Mouse (Mus musculus) spleen, adult 12 weeks (tissue): ENCODE results near the gene Alpl.

Source experiments
- DNase-seq: peaks from one replicate; pipeline ENCODE4 v3.0.0; 2022; ENCODE audit warnings: low spot score

The Alpl gene

GRCm38 (mm10) chr4:137714020-137714624 lies 82.1 kb downstream of the Alpl start:
- no peak for DNase-seq

DNA sequence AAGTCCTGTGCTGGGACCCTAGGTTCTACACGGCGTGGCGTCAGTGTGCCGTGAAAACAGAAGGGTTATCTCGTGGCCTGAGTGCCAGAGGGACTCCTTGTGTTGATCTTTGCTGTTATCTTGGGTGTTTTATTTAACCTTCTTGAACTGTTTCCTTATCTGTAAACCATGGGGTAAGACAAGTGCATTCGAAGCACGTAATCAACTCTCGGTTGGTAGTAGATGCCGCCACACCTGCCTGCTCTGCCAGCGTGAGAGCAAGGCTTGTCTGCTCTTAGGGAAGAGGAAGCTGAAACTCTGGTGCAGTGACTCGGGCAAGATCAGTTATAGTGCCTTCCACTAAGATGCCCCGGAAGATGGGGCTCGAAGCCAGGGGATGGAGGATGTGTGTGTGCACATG lies 83.2 kb downstream of the Alpl start:
- DNase-seq = no peak

GRCm38 (mm10) chr4:137707216-137707990 lies 88.8 kb downstream of the Alpl start:
- peak; percentile 50 for DNase-seq

DNA sequence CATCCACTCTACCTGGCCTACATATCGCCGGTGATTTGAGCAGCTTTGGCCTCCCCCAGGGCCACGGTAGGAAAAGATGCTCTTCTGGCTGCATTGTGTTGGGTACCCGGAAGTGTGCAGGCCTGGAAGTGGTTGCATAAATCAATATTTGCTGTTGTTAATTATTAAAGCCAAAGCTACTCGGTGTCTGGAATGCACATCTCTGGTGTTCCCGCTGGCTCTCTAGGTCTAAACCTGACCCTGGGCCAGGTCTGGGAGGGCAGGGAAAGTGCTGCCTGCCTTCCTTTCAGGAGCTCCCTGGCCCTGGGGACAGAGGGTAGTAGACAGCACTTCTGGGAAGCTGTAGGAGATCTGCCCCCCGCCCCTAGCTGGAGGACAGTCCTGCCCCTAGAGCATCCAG lies 89.7 kb downstream of the Alpl start:
- no peak for DNase-seq

- no peak for DNase-seq
Observed at GRCm38 (mm10) chr4:137705379-137705778, 90.8 kb downstream of the Alpl start.

DNA sequence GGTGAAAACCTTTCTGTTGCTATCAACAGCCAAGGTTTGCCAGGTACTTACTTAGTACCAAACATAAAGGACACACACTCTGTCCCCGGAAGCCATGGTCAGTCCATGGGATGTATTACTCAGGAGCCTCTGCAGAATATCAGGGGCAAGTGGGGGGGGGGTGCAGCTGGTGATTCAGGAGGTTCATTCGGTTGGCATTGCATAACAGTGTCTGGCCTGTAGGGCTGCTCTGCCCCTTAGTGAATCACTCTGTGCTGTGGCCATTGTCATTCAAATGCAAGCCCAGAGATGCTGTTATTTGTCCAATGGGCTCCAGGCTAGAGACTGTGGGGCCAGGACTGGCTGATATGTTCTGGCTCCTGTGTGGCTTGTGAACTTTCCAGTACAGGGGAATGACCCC lies 91.6 kb downstream of the Alpl start:
- no peak for DNase-seq

DNA sequence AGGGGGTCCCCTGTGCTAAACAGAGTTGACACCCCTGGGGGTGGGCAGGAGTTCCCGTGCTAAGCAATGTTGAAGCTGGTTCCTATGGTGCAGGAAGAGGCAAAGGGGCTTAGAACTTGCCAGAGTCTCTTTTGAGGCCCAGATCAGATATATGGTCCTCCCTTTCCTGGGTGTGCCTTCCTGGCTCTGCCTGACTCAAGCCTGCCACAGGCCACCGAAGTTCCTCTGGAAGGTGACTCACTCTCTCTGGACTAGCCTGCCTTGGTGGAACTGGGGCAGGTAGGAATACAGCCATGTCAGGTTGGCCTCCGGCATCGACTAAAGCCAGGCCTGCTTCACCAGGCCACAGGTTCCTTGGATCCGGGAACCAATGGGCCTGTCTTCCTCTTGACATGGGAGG lies 93.1 kb downstream of the Alpl start:
- no peak for DNase-seq

- no peak for DNase-seq
Observed at GRCm38 (mm10) chr4:137700960-137701359, 95.2 kb downstream of the Alpl start.

GRCm38 (mm10) chr4:137699264-137700211 lies 96.6 kb downstream of the Alpl start:
- no peak for DNase-seq

DNA sequence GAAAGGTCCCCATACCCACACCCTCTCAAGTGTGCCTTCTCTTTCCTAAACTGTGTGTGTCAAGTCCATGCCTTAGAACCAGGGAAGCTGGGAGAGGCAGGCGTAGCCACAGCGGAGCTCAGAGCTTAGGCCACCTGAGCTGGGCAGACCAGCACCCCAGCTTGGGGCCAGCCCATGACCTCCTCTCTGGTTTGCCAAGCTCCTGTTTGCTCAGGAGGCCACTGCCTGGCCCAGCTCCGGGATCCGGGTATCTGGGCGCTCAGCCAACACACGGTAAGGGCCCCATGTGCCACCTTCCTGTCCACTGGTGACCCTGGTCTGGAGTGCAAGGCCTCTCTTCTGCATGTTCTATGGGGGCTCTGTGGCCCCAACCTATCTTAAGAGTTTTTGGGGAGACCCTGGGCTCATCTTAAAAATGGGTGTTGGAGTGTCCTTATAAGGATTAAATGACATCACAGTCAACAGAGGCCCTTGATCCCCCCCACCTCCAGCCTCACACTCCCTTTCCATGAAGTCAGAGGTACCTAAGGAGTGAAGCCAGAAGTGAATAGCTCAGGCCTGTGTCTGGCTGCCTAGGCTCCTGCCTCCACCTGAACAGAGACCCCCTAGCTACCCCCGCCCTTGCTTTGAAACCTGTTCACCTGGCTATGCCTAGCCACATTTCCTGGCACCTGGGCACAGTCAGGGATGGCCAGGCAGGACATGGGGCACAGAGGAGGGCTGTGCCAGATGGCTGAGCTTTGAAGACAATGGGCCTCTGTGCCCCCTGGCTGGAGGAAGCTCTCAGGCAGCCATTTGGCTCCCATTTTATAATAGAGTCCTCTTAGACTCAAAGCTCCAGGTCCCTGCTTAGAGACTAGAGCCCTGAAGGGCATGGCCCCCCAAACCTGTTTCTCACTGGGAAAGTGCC lies 97.9 kb downstream of the Alpl start:
- no peak for DNase-seq

GRCm38 (mm10) chr4:137697156-137697885 lies 98.9 kb downstream of the Alpl start:
- DNase-seq = no peak

GRCm38 (mm10) chr4:137695900-137696299 lies 100.3 kb downstream of the Alpl start:
- no peak for DNase-seq

- DNase-seq = no peak
Observed at GRCm38 (mm10) chr4:137695300-137695699, 100.9 kb downstream of the Alpl start.

DNA sequence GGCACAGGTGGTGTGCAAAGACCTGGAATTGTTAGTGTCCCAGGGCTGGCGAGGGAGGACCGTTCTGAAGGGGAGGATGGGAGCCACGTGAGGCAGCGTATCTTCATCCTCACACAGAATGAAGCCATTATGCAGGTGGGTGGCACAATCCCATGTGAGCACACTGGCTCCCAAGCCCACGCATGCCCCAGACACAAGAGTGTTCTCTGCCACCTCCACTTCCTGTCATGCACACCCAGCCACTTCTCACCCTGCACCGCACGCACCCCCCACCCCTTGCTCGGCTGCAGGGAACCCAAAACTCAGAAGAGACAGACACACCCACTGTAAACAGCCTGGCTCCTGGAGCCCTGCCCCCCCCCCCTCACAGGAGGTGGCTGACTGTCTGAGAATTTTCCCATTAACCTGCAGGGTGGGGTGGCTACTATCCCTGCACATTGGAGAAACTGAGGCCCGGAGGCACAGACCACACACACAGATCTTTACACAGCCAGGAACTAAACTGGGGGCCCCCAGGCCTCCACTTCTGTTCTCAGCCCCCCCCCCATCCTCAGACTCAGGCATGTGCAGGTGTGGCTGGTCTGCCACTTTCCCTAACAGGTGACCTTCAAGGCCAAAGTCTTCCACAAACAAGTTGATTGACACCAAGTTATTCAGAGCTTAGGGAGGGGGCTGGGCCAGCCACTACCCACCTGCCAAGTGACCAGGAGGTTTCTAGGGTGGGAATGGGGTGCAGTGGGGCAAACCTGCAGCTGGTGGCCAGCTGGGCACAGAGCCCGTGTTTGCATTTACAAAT lies 103.9 kb downstream of the Alpl start:
- DNase-seq = no peak
